In genomic region chr5:29569378-29570280, GRCm38 (mm10) we compare ENCODE assay signal across 8 mouse cellular contexts. TPM values are rescaled to one million over a fixed set of nuclear protein-coding genes. Genes with fewer than 3 reads are reported as not detected.
DNase-seq lines count a peak whose midpoint lies in the region; ATAC-seq and TF ChIP-seq lines count a peak whose summit lies in the region.

No protein-coding gene starts in this region.

- H3K9me3 ChIP-seq in MEL (replicated peaks; ENCODE audit: insufficient read depth, low read length): peaks cover 3% of the 10 kb centered on the region; the same call in 1 of the 2 replicates
- H3K9me3 ChIP-seq in embryonic facial prominence, embryonic 15.5 days (replicated peaks): no peaks in the 10 kb centered on the region
- H3K9me3 ChIP-seq in kidney, embryonic 14.5 days (ENCODE audit: control insufficient read depth, low read length): no peaks in the 10 kb centered on the region
- no peaks in the 10 kb centered on the region for H3K9me3 ChIP-seq in midbrain, embryonic 10.5 days (replicated peaks)

- H3K27me3 ChIP-seq in MEL (ENCODE audit: control insufficient read depth in 1 of 2, insufficient read depth in 2 of 2, low read length in 2 of 2): no peaks in the 10 kb centered on the region
- no peaks in the 10 kb centered on the region for H3K27me3 ChIP-seq in embryonic facial prominence, embryonic 15.5 days
- no peaks in the 10 kb centered on the region for H3K27me3 ChIP-seq in kidney, embryonic 14.5 days (ENCODE audit: control insufficient read depth, insufficient read depth, low read length)
- no peaks in the 10 kb centered on the region for H3K27me3 ChIP-seq in midbrain, embryonic 10.5 days (ENCODE audit: low read depth, poor library complexity, severe bottlenecking)

- WGBS in embryonic facial prominence, embryonic 15.5 days: 2% methylated on average over 62 of the region's 67 CpGs
- 3% methylated on average over 52 of the region's 67 CpGs for WGBS in kidney, embryonic 14.5 days
- WGBS in midbrain, embryonic 10.5 days: 2% methylated on average over 66 of the region's 67 CpGs

- peak in 1 of 2 experiments; percentile 4; a peak in 2 of 4 replicates for TF ChIP-seq POLR2A in MEL (IDR thresholded peaks at IDR 0.05; ENCODE audit: control insufficient read depth in 1 of 2, insufficient read depth in 1 of 2, low read depth in 1 of 2, low read length in 2 of 2, poor library complexity in 1 of 2)

- peak overlapping the region; percentile 87 to 100 for H3K4me3 ChIP-seq in MEL (ENCODE audit: control insufficient read depth in 1 of 2, insufficient read depth in 1 of 2, low read depth in 2 of 2, low read length in 2 of 2)
- peak overlapping the region; percentile 73 for H3K4me3 ChIP-seq in embryonic facial prominence, embryonic 15.5 days (replicated peaks)
- H3K4me3 ChIP-seq in kidney, embryonic 14.5 days (ENCODE audit: low read length): peak overlapping the region; percentile 82
- H3K4me3 ChIP-seq in midbrain, embryonic 10.5 days: peak overlapping the region; percentile 85

- peak overlapping the region; percentile 90 for H3K27ac ChIP-seq in MEL (ENCODE audit: control insufficient read depth, low read depth, low read length)
- peak overlapping the region; percentile 91 for H3K27ac ChIP-seq in embryonic facial prominence, embryonic 15.5 days (replicated peaks)
- H3K27ac ChIP-seq in kidney, embryonic 14.5 days (ENCODE audit: low read depth, low read length): peak overlapping the region; percentile 91
- H3K27ac ChIP-seq in midbrain, embryonic 10.5 days (replicated peaks): peak overlapping the region; percentile 92

- H3K79me2 ChIP-seq in MEL (ENCODE audit: control insufficient read depth, insufficient read depth, low read length, poor library complexity): peaks cover 33% of the 10 kb centered on the region

- ATAC-seq in embryonic facial prominence, embryonic 15.5 days (ENCODE audit: insufficient number of reproducible peaks, low FRiP score, low TSS enrichment, low read depth): peak; percentile 34
- peak; percentile 85 for ATAC-seq in kidney, embryonic 14.5 days (ENCODE audit: low FRiP score, low TSS enrichment)

- no peak; the same call in 1 of the 2 replicates for TF ChIP-seq RAD21 in MEL (IDR thresholded peaks at IDR 0.05; ENCODE audit: low read depth, low read length)

- peak overlapping the region; percentile 88 for H3K4me2 ChIP-seq in embryonic facial prominence, embryonic 15.5 days (replicated peaks)
- H3K4me2 ChIP-seq in kidney, embryonic 14.5 days (replicated peaks; ENCODE audit: low read depth, low read length): peak overlapping the region; percentile 65

- TF ChIP-seq CTCF in MEL (IDR thresholded peaks at IDR 0.05 in 2 of 3, conservative IDR thresholded peaks at IDR 0.05 in 1 of 3; ENCODE audit: control insufficient read depth in 1 of 3, insufficient read depth in 1 of 3, low read depth in 2 of 3, low read length in 3 of 3, poor library complexity in 1 of 3, severe bottlenecking in 1 of 3): peak in 2 of 3 experiments; percentile 7 to 10; a peak in 2 of 6 replicates

- peaks cover 3 to 11% of the 10 kb centered on the region in 2 experiments for H3K4me1 ChIP-seq in MEL (ENCODE audit: control insufficient read depth in 1 of 2, insufficient read depth in 2 of 2, low read length in 2 of 2)
- peaks cover 13% of the 10 kb centered on the region for H3K4me1 ChIP-seq in embryonic facial prominence, embryonic 15.5 days
- peaks cover 10% of the 10 kb centered on the region; the same call in 1 of the 2 replicates for H3K4me1 ChIP-seq in kidney, embryonic 14.5 days (ENCODE audit: control insufficient read depth, insufficient read depth, low read length)
- H3K4me1 ChIP-seq in midbrain, embryonic 10.5 days: peaks cover 19% of the 10 kb centered on the region

- H3K36me3 ChIP-seq in MEL (ENCODE audit: control insufficient read depth in 1 of 2, insufficient read depth in 2 of 2, low read length in 2 of 2): peaks cover 12 to 30% of the 10 kb centered on the region in 2 experiments
- H3K36me3 ChIP-seq in embryonic facial prominence, embryonic 15.5 days: peaks cover 10% of the 10 kb centered on the region; the same call in 1 of the 2 replicates
- H3K36me3 ChIP-seq in kidney, embryonic 14.5 days (ENCODE audit: control insufficient read depth, insufficient read depth, low read length): peaks cover 6% of the 10 kb centered on the region; the same call in 1 of the 2 replicates
- peaks cover 34% of the 10 kb centered on the region for H3K36me3 ChIP-seq in midbrain, embryonic 10.5 days

- peak; percentile 67 to 69 for DNase-seq in kidney, adult 8-10 months
- DNase-seq in kidney, adult 18-20 months: no peak
- no peak for DNase-seq in MEL (ENCODE audit: low read depth, low spot score)
- DNase-seq in midbrain, embryonic 10.5 days (ENCODE audit: low spot score): no peak
- no peak for DNase-seq in adrenal gland, adult (ENCODE audit: inconsistent age in 2 of 2, low spot score in 1 of 2)
- no peak for DNase-seq in layer of hippocampus, adult 11-12 months (ENCODE audit: low spot score)

- no peak for TF ChIP-seq EP300 in MEL (IDR thresholded peaks at IDR 0.05; ENCODE audit: low read depth in 1 of 2, low read length in 2 of 2)

- H3K9ac ChIP-seq in MEL (ENCODE audit: control insufficient read depth, low read depth, low read length, poor library complexity, severe bottlenecking): peak overlapping the region; percentile 99
- H3K9ac ChIP-seq in embryonic facial prominence, embryonic 15.5 days: peak overlapping the region; percentile 69
- H3K9ac ChIP-seq in kidney, embryonic 14.5 days (ENCODE audit: low read depth, low read length): peak overlapping the region; percentile 80

TF ChIP-seq in MEL, 35 proteins besides CTCF, POLR2A, EP300 and RAD21 (continues in another document):
- no peak for TF ChIP-seq TBP (IDR thresholded peaks at IDR 0.05; ENCODE audit: low read depth, low read length)
- no peak; the same call in 1 of the 2 replicates for TF ChIP-seq POLR2AphosphoS5 (IDR thresholded peaks at IDR 0.05; ENCODE audit: borderline replicate concordance, low read depth, low read length)
- TF ChIP-seq NELFE (IDR thresholded peaks at IDR 0.05; ENCODE audit: low read depth, low read length): peak; percentile 36
- TF ChIP-seq HCFC1 (IDR thresholded peaks at IDR 0.05; ENCODE audit: low read depth, low read length): no peak
- no peak for TF ChIP-seq MYB (IDR thresholded peaks at IDR 0.05; ENCODE audit: low read depth, low read length)
- 0 out of 2 replicates have a peak, but pooled peaks have one; percentile 24 for TF ChIP-seq ZMIZ1 (IDR thresholded peaks at IDR 0.05; ENCODE audit: low read depth, low read length)
- TF ChIP-seq ZNF384 (IDR thresholded peaks at IDR 0.05; ENCODE audit: low read depth, low read length): no peak
- TF ChIP-seq MEF2A (IDR thresholded peaks at IDR 0.05; ENCODE audit: extremely low read depth, insufficient replicate concordance, low read depth, low read length, poor library complexity, severe bottlenecking): no peak
- no peak for TF ChIP-seq RCOR1 (IDR thresholded peaks at IDR 0.05; ENCODE audit: low read depth, low read length)
- TF ChIP-seq TAL1 (IDR thresholded peaks at IDR 0.05; ENCODE audit: low read length): no peak
- no peak for TF ChIP-seq KAT2A (conservative IDR thresholded peaks at IDR 0.05; ENCODE audit: low read depth, low read length)
- TF ChIP-seq MAX (IDR thresholded peaks at IDR 0.05; ENCODE audit: low read length): peak; percentile 82
- no peak; the same call in 1 of the 2 replicates for TF ChIP-seq USF1 (IDR thresholded peaks at IDR 0.05; ENCODE audit: low read depth, low read length)
- no peak for TF ChIP-seq CHD2 (IDR thresholded peaks at IDR 0.05; ENCODE audit: low read length)
- peak; percentile 56 for TF ChIP-seq SIN3A (IDR thresholded peaks at IDR 0.05; ENCODE audit: low read length)
- TF ChIP-seq JUND (IDR thresholded peaks at IDR 0.05; ENCODE audit: low read depth, low read length): no peak
- peak; percentile 92 for TF ChIP-seq MXI1 (IDR thresholded peaks at IDR 0.05; ENCODE audit: low read depth, low read length)
- TF ChIP-seq BHLHE40 (IDR thresholded peaks at IDR 0.05; ENCODE audit: borderline replicate concordance, low read depth, low read length): peak; percentile 40; the same call in 1 of the 2 replicates
- TF ChIP-seq ELF1 (IDR thresholded peaks at IDR 0.05; ENCODE audit: low read depth, low read length): no peak
- TF ChIP-seq E2F4 (IDR thresholded peaks at IDR 0.05; ENCODE audit: borderline replicate concordance, low read depth, low read length): no peak; the same call in 1 of the 2 replicates
- no peak for TF ChIP-seq MAFK (IDR thresholded peaks at IDR 0.05; ENCODE audit: borderline replicate concordance, low read depth, low read length)
- no peak for TF ChIP-seq SMC3 (IDR thresholded peaks at IDR 0.05; ENCODE audit: low read depth, low read length)
- no peak for TF ChIP-seq GABPA (IDR thresholded peaks at IDR 0.05; ENCODE audit: low read depth, low read length)
- TF ChIP-seq MYC (IDR thresholded peaks at IDR 0.05; ENCODE audit: low read depth, low read length): peak; percentile 70; the same call in 1 of the 2 replicates
- TF ChIP-seq POLR2AphosphoS2 (IDR thresholded peaks at IDR 0.05; ENCODE audit: low read length): peak; percentile 11; the same call in 1 of the 2 replicates
- TF ChIP-seq ZKSCAN1 (IDR thresholded peaks at IDR 0.05; ENCODE audit: low read depth, low read length): 0 out of 2 replicates have a peak, but pooled peaks have one; percentile 23
- peak; percentile 13; the same call in 1 of the 2 replicates for TF ChIP-seq ETS1 (IDR thresholded peaks at IDR 0.05; ENCODE audit: low read depth, low read length)
- no peak for TF ChIP-seq CHD1 (IDR thresholded peaks at IDR 0.05; ENCODE audit: low read depth, low read length)
- 0 out of 2 replicates have a peak, but pooled peaks have one; percentile 39 for TF ChIP-seq MAZ (IDR thresholded peaks at IDR 0.05; ENCODE audit: low read depth, low read length)
- no peak for TF ChIP-seq ZC3H11A (IDR thresholded peaks at IDR 0.05; ENCODE audit: low read depth, low read length)
- TF ChIP-seq UBTF (IDR thresholded peaks at IDR 0.05; ENCODE audit: borderline replicate concordance, insufficient read depth, low read depth, low read length): peak; percentile 41; the same call in 1 of the 2 replicates
- TF ChIP-seq USF2 (IDR thresholded peaks at IDR 0.05; ENCODE audit: borderline replicate concordance in 1 of 2, insufficient read depth in 1 of 2, low read depth in 1 of 2, low read length in 2 of 2): no peak

RNA-seq across cellular contexts. Expression of gene Ube3c, which starts 0.6 kb away (rescaled TPM):
- 39.6 and 39.9 TPM in 2 replicates for total RNA-seq in MEL (2012; rRNA removed)
- 10 to 100 TPM in 1 of 2 experiments, not detected in 1; 34.7 TPM for polyA plus RNA-seq in MEL (2012; ENCODE audit: insufficient read depth in 1 of 2, insufficient read length in 2 of 2, low read depth in 1 of 2, low replicate concordance in 2 of 2, missing spikeins in 1 of 2)
- polyA plus RNA-seq in embryonic facial prominence, embryonic 15.5 days (2015; fragmentation: Nextera tagmentation; extraction: Ambion mirVana): 25.0 and 25.3 TPM in 2 replicates
- 26.0 and 42.2 TPM in 2 replicates for polyA plus RNA-seq in kidney, embryonic 14.5 days (2014; fragmentation: Nextera tagmentation; extraction: Ambion mirVana)
- 16.1 and 20.8 TPM in 2 replicates for polyA plus RNA-seq in midbrain, embryonic 10.5 days (2016; fragmentation: Nextera tagmentation; extraction: Ambion mirVana)

Comparison
In these comparisons a context has a peak if more than half of its experiments do, and no peak if none do; other contexts are left out.
1. DNase-seq: peak in kidney, adult 8-10 months (2 of 2); none in kidney, adult 18-20 months (single experiment), MEL (single experiment), midbrain, embryonic 10.5 days (single experiment), adrenal gland, adult (0 of 2) and layer of hippocampus, adult 11-12 months (single experiment).
2. Peak in every context shown above with its lines, with median percentiles within 50 percentile points of each other: H3K27ac ChIP-seq, H3K4me3 ChIP-seq and H3K9ac ChIP-seq.